Mouse (Mus musculus) cerebellum, adult 2 months (tissue): Measurements from ENCODE around the gene Lcp1. TPM values are rescaled to one million over a fixed set of nuclear protein-coding genes. Genes with fewer than 3 reads are reported as not detected.

Experiments
- DNase-seq, 2 experiments: peaks; one replicate each; pipeline ENCODE4 v3.0.0; 2021
- H3K27ac ChIP-seq: fragments of 200-500 bp; 2 replicates; pipeline ENCODE4 v1.5.1; 2012; ENCODE audit warnings: low read length, control low read depth, inconsistent platforms; ENCODE audit not compliant: insufficient read depth
- H3K27me3 ChIP-seq: fragments of 200-500 bp; 2 replicates; pipeline ENCODE4 v1.6.1; 2012; ENCODE audit warnings: inconsistent platforms, mild to moderate bottlenecking, low read length, moderate library complexity; ENCODE audit not compliant: control insufficient read depth, insufficient read depth
- H3K4me1 ChIP-seq: fragments of 200-500 bp; 2 replicates; pipeline ENCODE4 v1.6.1; 2011; ENCODE audit warnings: low read length; ENCODE audit not compliant: control insufficient read depth, insufficient read depth
- H3K4me3 ChIP-seq: fragments of 200-500 bp; replicated peaks from 2 replicates; pipeline ENCODE3; 2011; ENCODE audit warnings: mild to moderate bottlenecking, low read depth, low read length, control low read depth; ENCODE audit not compliant: insufficient read depth
- CTCF ChIP-seq: fragments of 200-500 bp; IDR thresholded peaks from 2 replicates; pipeline ENCODE4 v1.5.1; 2011; ENCODE audit warnings: low read depth, mild to moderate bottlenecking, control low read depth, low read length, moderate library complexity, borderline replicate concordance; ENCODE audit not compliant: insufficient read depth
- POLR2A ChIP-seq: fragments of 200-500 bp; IDR thresholded peaks from 2 replicates; pipeline ENCODE4 v1.6.1; 2011; ENCODE audit warnings: low read length, control low read depth, borderline replicate concordance; ENCODE audit not compliant: insufficient read depth
- WGBS: fragments of 180-500 bp; shearing (Covaris S2); methylation state at CpG from one replicate; pipeline ENCODE4 v1.1.7; 2018; 5-methylcytosine and 5-hydroxymethylcytosine counted together
- polyA plus RNA-seq: library from polyadenylated mRNA; depleted of rRNA; stranded (reverse); fragments of >200 nt; gene quantifications from 2 replicates; pipeline ENCODE4 v1.2.3, GENCODE M21; 2012

Lcp1 gene
- polyA plus RNA-seq, 1 experiment = 9.1 TPM

- 85% methylated on average over 6 of the region's 6 CpGs for WGBS
- TF ChIP-seq POLR2A (no peak), CTCF (no peak)
- Histone ChIP-seq H3K4me3 (no peak overlapping the region), H3K27me3 (no peaks in the 10 kb centered on the region), H3K4me1 (0 out of 2 replicates have a peak, but pooled peaks cover 2% of the 10 kb centered on the region), H3K27ac (no peak overlapping the region)
- DNase-seq = no peak
Measured at GRCm38 (mm10) chr14:75227453-75228084, 96.7 kb downstream of the Lcp1 start.

DNA sequence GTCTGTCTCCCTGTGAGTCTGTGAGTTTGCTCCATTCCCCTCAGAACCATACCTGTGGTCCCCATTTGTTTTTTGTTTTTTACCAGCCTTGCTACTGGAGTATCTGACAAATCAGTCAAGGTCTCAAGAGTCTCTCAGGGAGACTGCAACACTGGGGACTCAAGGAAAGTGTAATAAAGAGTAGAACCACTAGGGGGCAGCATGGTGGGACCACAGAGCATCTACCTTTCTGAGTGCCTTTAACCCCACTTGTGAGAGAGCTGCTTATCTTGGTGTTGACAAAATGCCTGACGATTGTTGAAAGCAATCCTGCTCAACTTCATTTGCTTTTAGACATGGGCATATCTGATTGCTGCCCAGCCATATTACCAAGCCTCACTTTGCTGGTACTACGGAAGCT is 98.9 kb downstream of the Lcp1 start:
- 71% methylated on average over 2 of the region's 2 CpGs for WGBS
- no peak overlapping the region for H3K4me3 ChIP-seq
- peak in 1 of 2 experiments; percentile 11 for DNase-seq
- 0 out of 2 replicates have a peak, but pooled peaks cover 2% of the 10 kb centered on the region for H3K4me1 ChIP-seq
- TF ChIP-seq CTCF = peak; percentile 35; the same call in 1 of the 2 replicates
- TF ChIP-seq POLR2A = no peak
- H3K27me3 ChIP-seq = no peaks in the 10 kb centered on the region
- H3K27ac ChIP-seq = no peak overlapping the region

DNA sequence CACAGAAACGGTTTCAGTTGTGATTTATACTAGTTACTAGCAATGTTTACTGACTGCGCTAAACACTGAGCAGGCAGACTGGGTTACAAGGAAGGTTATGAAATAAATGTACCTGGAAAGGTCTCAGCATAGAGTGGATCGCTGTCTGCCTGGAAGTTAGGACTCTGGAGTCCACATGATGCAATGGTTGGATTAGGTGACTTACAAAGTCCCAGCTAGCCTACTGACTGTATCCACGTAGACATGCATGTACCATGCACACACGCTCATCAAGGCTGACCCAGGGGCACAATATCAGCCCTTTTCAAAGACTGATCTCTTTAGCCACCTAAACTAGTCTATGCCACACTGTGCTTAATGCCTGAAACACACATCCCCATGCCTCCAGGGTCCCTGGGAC is 102.2 kb downstream of the Lcp1 start:
- Histone ChIP-seq H3K27ac (no peak overlapping the region), H3K27me3 (no peaks in the 10 kb centered on the region), H3K4me3 (no peak overlapping the region), H3K4me1 (0 out of 2 replicates have a peak, but pooled peaks cover 2% of the 10 kb centered on the region)
- WGBS = 87% methylated on average over 5 of the region's 5 CpGs
- no peak for TF ChIP-seq POLR2A
- no peak for TF ChIP-seq CTCF
- DNase-seq = no peak

- H3K27ac ChIP-seq = no peak overlapping the region
- no peak for DNase-seq
- no peaks in the 10 kb centered on the region for H3K4me1 ChIP-seq
- H3K4me3 ChIP-seq = no peak overlapping the region
- TF ChIP-seq CTCF (no peak), POLR2A (no peak)
- H3K27me3 ChIP-seq = no peaks in the 10 kb centered on the region
- WGBS = 75% methylated on average over 8 of the region's 8 CpGs
Measured at GRCm38 (mm10) chr14:75235552-75235951, 104.7 kb downstream of the Lcp1 start.

DNA sequence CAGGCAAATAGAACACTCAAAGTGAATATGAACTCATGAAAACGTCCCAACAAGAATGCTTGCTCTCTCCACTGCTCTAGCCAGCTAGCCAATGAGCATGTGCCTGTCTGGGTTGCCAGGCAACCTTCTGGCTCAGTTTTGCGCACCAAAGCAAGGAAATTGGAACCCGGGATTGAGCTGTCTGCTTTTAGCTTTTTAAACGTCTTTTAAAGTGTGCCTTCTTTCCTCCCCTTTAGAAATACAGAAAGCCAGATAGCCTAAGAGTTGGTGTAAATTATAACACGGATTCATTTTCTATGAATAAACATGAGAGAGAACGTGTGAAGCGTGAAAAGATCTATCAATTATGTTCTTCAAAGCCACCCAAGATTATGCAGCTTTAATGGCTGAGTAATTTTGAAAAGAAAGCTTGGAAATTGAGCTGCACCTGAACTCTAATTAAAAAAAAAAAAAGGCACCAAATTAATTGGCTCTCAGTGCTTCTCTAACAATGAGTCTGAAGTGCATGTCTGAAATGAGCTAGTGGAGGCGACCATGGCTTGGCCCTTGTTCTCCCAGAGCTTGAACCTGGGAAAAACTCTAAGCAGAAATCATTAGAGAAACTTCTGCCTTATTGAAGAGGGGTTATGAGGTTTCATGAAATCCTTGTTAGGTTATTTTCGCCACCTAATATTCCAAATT is 105.2 kb downstream of the Lcp1 start:
- H3K27me3 ChIP-seq = no peaks in the 10 kb centered on the region
- no peaks in the 10 kb centered on the region for H3K4me1 ChIP-seq
- TF ChIP-seq POLR2A = no peak
- no peak for TF ChIP-seq CTCF
- no peak overlapping the region for H3K27ac ChIP-seq
- DNase-seq = no peak
- no peak overlapping the region for H3K4me3 ChIP-seq
- WGBS = 24% methylated on average over 9 of the region's 9 CpGs

- WGBS = 82% methylated on average over 4 of the region's 4 CpGs
- H3K4me1 ChIP-seq = no peaks in the 10 kb centered on the region
- no peaks in the 10 kb centered on the region for H3K27me3 ChIP-seq
- H3K4me3 ChIP-seq = no peak overlapping the region
- no peak overlapping the region for H3K27ac ChIP-seq
- DNase-seq = no peak
- TF ChIP-seq CTCF = no peak
- no peak for TF ChIP-seq POLR2A
Measured at GRCm38 (mm10) chr14:75236636-75237003, 105.7 kb downstream of the Lcp1 start.

GRCm38 (mm10) chr14:75237096-75237495 is 106.2 kb downstream of the Lcp1 start:
- no peak for DNase-seq
- no peak for TF ChIP-seq POLR2A
- no peak for TF ChIP-seq CTCF
- no peak overlapping the region for H3K27ac ChIP-seq
- no peaks in the 10 kb centered on the region for H3K27me3 ChIP-seq
- WGBS = 79% methylated on average over 8 of the region's 8 CpGs
- no peaks in the 10 kb centered on the region for H3K4me1 ChIP-seq
- no peak overlapping the region for H3K4me3 ChIP-seq
